Mouse (Mus musculus) neural tube, embryonic 15.5 days (tissue): ENCODE results near the gene Gja3. TPM values are rescaled to one million over a fixed set of nuclear protein-coding genes. Genes with fewer than 3 reads are reported as not detected.

Experiments used
- ATAC-seq: fragments of 200-750 bp; cut with Nextera tagmentation; 2 replicates; pipeline ENCODE4 v1.8.0; 2017; ENCODE audit warnings: mild to moderate bottlenecking, moderate TSS enrichment, moderate library complexity; ENCODE audit not compliant: low FRiP score
- H3K27ac ChIP-seq: fragments of 300-500 bp; sonication (generic); replicated peaks from 2 replicates; pipeline ENCODE4 v1.5.1; 2015; ENCODE audit warnings: mild to moderate bottlenecking, inconsistent platforms
- H3K27me3 ChIP-seq: fragments of 300-500 bp; sonication (generic); replicated peaks from 2 replicates; pipeline ENCODE4 v1.6.1; 2015; ENCODE audit warnings: inconsistent platforms
- H3K36me3 ChIP-seq: fragments of 300-500 bp; sonication (generic); 2 replicates; pipeline ENCODE4 v1.6.1; 2015; ENCODE audit warnings: inconsistent platforms
- H3K4me1 ChIP-seq: fragments of 300-500 bp; sonication (generic); 2 replicates; pipeline ENCODE4 v1.6.1; 2015; ENCODE audit warnings: inconsistent platforms
- H3K4me2 ChIP-seq: fragments of 300-500 bp; sonication (generic); 2 replicates; pipeline ENCODE4 v1.6.1; 2015; ENCODE audit warnings: inconsistent platforms, mild to moderate bottlenecking, moderate library complexity
- H3K4me3 ChIP-seq: fragments of 300-500 bp; sonication (generic); replicated peaks from 2 replicates; pipeline ENCODE4 v1.5.1; 2015; ENCODE audit warnings: mild to moderate bottlenecking, inconsistent platforms
- H3K9ac ChIP-seq: fragments of 300-500 bp; sonication (generic); replicated peaks from 2 replicates; pipeline ENCODE4 v1.6.1; 2015; ENCODE audit warnings: mild to moderate bottlenecking, inconsistent platforms
- H3K9me3 ChIP-seq: fragments of 300-500 bp; sonication (generic); replicated peaks from 2 replicates; pipeline ENCODE4 v1.6.1; 2016; ENCODE audit warnings: inconsistent platforms
- WGBS: fragments of 180-500 bp; shearing (Covaris S2); methylation state at CpG from one replicate; pipeline ENCODE4 v1.1.7; 2015; ENCODE audit warnings: mixed read lengths; 5-methylcytosine and 5-hydroxymethylcytosine counted together
- polyA plus RNA-seq: library from polyadenylated mRNA; unstranded; fragments of >200 nt; fragmentation: Nextera tagmentation; extraction: Ambion mirVana; gene quantifications from 2 replicates; pipeline ENCODE4 v1.2.1, GENCODE M21; 2015

Gene Gja3
- 1.3 and 2.2 TPM in 2 replicates for polyA plus RNA-seq

DNA sequence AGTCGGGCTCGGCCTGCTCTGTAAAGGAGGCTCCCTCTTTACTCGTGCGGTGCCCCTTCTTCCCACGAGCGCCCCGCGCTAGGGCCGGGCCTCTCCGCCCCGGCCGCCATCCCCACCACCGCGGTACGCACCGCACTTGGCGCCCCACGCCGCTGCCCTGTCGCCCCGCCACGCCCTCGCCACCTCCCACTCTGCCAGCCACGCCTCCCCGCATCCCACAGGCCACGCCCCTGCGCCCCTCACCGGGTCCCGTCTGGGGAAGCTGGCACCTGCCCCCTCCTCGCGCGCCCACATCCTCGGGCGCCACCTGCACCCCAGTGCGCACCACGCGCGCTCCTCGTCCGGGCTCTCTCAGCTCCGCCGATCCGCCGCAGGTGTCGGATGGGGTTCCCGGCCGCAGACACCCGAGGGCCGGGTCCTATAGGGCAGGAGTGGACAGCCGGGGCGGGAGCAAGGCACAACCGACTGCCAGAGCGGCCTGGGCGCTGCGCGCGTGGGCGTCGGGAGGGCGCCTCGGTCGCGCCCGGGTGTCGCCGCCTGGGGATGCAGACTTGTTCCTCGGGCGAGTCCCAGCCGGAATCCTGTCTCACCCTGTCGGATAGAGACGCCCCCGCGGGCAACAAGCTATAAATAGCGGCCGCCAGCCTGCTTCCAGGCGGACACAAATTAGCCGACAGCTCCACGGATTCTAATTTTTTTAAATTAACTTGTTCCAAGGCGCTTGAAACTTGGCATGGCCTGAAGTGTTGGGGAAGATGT is at the start of gene Gja3:
TSS of gene Gja3 (minus strand) at position 538 of the 759 bp plus-strand sequence.
- Histone ChIP-seq H3K4me1 (peaks cover 14% of the 10 kb centered on the region), H3K4me3 (peak within 1 kb of the TSS; percentile 50), H3K27ac (no peak within 1 kb of the TSS), H3K9me3 (no peaks in the 10 kb centered on the region), H3K27me3 (peaks cover 46% of the 10 kb centered on the region), H3K36me3 (no peaks in the 10 kb centered on the region), H3K4me2 (peak within 1 kb of the TSS; percentile 97), H3K9ac (no peak within 1 kb of the TSS; the same call in 1 of the 2 replicates)
- peak; percentile 47; the same call in 1 of the 2 replicates for ATAC-seq
- WGBS, result under 1% methylated on average over 75 of the region's 79 CpGs

DNA sequence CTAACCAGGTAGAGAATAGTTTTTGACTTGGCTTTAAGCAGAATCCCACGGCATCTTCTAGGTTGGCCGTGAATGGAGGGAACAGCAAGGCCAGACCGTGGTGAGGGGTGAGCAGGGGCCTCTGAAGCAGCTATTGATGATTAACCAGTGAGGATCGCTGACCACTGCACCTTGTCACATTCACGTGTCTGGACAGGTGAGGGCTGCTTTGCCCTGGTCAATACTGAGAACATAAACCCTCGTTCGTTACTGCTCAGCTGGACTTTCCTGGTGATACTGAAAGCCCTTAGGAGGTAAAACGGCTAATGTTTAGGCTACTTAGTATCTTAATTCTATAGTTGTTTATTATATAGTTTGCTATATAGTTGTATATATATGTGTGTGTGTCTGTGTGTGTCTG is 49.2 kb upstream of the Gja3 start:
- no peak overlapping the region for H3K4me2 ChIP-seq
- no peak overlapping the region for H3K4me3 ChIP-seq
- no peak overlapping the region for H3K9ac ChIP-seq
- H3K27ac ChIP-seq, result no peak overlapping the region
- no peaks in the 10 kb centered on the region for H3K36me3 ChIP-seq
- no peak for ATAC-seq
- WGBS, result 84% methylated on average over 8 of the region's 8 CpGs
- H3K4me1 ChIP-seq, result peaks cover 20% of the 10 kb centered on the region
- H3K27me3 ChIP-seq, result peaks cover 66% of the 10 kb centered on the region
- H3K9me3 ChIP-seq, result no peaks in the 10 kb centered on the region

DNA sequence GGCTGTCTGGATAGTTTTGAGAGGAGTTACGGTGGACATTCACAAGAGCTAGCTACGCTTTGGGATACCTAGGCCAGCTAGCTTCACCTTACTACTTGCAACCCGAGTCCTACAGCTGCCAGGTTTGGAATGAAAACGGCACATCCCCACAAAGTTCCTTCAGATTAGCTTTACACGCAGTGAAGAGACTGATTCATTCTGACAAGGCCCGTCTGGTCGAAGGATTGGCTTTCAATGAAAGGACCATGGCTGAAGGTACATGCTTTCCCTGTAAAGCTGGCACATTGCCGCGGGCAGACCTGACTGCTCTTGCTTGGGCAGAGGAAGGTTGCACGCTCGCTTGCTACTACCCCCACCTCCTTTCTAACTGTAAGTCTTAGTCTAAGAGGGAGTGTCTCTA is 47.8 kb upstream of the Gja3 start:
- Histone ChIP-seq H3K36me3 (no peaks in the 10 kb centered on the region), H3K4me3 (no peak overlapping the region), H3K27me3 (peaks cover 69% of the 10 kb centered on the region), H3K27ac (no peak overlapping the region), H3K9ac (no peak overlapping the region), H3K4me2 (peak overlapping the region; percentile 99; the same call in 1 of the 2 replicates), H3K9me3 (no peaks in the 10 kb centered on the region), H3K4me1 (peaks cover 20% of the 10 kb centered on the region)
- no peak for ATAC-seq
- WGBS, result 51% methylated on average over 11 of the region's 11 CpGs

DNA sequence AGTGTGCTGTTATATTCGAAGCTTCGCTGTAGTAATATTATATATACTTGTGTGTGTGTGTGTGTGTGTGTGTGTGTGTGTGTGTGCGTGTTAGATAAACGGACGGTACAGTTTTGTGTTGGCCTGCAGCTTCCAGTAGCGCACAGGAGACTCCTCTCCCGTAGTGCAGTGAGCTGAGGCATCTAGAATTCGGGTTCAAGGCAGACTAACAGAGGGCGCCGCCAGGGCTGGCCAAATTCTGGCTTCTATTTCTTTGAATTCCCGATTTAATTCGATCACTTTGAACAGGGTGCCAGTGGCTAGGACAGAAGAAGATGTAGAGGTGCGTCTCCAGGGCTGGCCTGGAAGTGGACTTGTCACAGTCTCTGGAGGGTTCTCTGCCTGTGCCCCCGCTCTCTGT is 47.2 kb upstream of the Gja3 start:
- no peak overlapping the region for H3K27ac ChIP-seq
- peaks cover 20% of the 10 kb centered on the region for H3K4me1 ChIP-seq
- no peaks in the 10 kb centered on the region for H3K36me3 ChIP-seq
- H3K9me3 ChIP-seq, result no peaks in the 10 kb centered on the region
- WGBS, result 14% methylated on average over 14 of the region's 14 CpGs
- peak overlapping the region; percentile 99 for H3K4me2 ChIP-seq
- ATAC-seq, result no peak
- H3K27me3 ChIP-seq, result peaks cover 67% of the 10 kb centered on the region
- H3K9ac ChIP-seq, result no peak overlapping the region
- H3K4me3 ChIP-seq, result peak overlapping the region; percentile 56

DNA sequence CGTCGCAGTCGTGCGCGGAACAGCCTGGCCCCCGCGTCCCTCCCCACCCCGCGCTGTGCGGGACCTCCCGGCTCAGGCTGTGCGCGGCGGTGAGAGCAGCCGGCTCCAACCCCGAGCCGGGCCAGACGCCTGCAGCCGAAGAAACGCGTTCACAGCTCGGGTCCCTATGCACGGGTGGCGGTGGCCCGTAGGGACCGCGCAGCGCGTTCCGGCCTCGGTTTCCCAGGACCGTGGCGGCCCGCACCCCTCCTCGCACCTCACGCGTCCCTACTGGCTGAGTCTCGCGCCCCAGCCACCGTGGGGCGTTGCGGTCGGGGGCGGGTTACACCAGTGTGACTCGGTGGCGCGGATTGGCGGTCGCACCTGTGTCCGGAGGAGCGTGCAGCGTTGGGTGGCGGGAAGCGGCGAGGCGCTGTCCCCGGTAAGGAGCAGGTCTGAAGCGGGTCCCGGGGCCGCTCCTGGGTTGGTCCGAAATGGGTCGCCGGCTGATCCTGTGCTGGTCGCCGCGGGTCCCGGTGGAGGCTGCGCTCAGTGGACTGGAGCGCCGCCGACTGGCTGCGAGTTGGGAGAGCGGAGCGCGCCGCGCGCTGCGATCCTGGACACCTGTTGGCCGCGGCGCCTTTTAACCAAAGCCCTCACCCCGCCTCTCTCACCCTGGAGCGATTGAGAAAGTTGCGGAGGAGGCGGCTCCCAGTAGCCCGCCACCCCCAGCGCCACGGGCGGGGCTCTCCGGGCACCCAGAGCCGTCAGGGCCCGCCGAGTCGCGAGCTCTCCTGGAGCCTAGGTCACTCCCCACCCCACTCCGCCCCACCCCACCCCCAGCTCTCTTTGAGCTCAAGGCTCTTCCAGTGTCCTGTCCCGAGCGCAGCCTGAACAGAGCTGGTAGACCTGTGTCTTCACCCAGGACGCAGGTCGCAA is 46.5 kb upstream of the Gja3 start, which contains the start of gene Gjb2:
TSS of gene Gjb2 (minus strand) at position 597 of the 918 bp plus-strand sequence.
- Histone ChIP-seq H3K4me3 (peak within 1 kb of the TSS; percentile 56), H3K9me3 (no peaks in the 10 kb centered on the region), H3K9ac (peak within 1 kb of the TSS; percentile 42), H3K36me3 (no peaks in the 10 kb centered on the region), H3K4me1 (peaks cover 20% of the 10 kb centered on the region), H3K4me2 (peak within 1 kb of the TSS; percentile 99), H3K27ac (no peak within 1 kb of the TSS), H3K27me3 (peaks cover 67% of the 10 kb centered on the region)
- WGBS, result under 1% methylated on average over 97 of the region's 101 CpGs
- ATAC-seq, result peak; percentile 72

DNA sequence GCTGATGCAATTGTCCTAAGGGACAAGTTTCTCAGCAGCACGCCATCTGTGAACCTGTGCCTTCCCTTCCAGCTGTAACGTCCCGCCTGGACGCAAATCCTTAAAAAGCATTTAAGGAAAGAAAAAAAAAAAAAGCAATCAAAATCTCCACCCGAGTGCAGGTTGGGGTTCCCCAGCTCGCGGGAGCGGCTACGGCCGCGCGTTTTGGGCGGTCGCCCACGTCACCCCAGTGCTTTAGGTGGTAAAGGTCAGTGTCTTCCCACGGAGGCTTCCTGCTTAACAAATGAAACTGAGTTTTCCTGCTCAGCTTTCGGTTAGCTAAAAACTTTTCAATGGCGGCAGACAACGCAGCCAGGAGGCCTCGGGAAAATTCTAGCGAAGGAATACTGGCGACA is 45.8 kb upstream of the Gja3 start:
- peak overlapping the region; percentile 56 for H3K4me3 ChIP-seq
- H3K27ac ChIP-seq, result no peak overlapping the region
- H3K9me3 ChIP-seq, result no peaks in the 10 kb centered on the region
- peaks cover 20% of the 10 kb centered on the region for H3K4me1 ChIP-seq
- WGBS, result 2% methylated on average over 22 of the region's 22 CpGs
- H3K27me3 ChIP-seq, result peaks cover 67% of the 10 kb centered on the region
- peak overlapping the region; percentile 99 for H3K4me2 ChIP-seq
- peak; percentile 32; the same call in 1 of the 2 replicates for ATAC-seq
- H3K36me3 ChIP-seq, result no peaks in the 10 kb centered on the region
- H3K9ac ChIP-seq, result peak overlapping the region; percentile 42

DNA sequence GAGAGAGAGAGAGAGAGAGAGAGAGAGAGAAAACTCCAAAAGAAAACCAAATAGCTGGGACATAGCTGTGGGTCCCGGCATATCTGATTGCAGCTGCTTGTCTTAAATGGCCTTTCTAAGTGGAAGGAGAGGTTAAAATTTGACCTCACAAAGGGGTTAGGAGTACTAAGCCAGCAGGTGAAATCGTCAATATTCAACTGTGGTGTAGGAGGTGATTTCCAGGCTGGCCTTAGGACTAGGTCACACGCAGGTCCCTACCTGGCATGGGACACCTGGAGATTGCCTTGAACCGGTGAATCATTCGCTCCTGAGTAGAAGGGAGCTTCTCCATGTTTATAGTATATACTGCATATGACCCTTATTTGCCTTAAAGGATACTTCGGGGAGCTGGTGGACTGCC is 45.2 kb upstream of the Gja3 start:
- no peak overlapping the region for H3K9ac ChIP-seq
- H3K36me3 ChIP-seq, result no peaks in the 10 kb centered on the region
- H3K4me2 ChIP-seq, result peak overlapping the region; percentile 99
- H3K9me3 ChIP-seq, result no peaks in the 10 kb centered on the region
- WGBS, result 59% methylated on average over 6 of the region's 6 CpGs
- peak overlapping the region; percentile 56 for H3K4me3 ChIP-seq
- H3K27ac ChIP-seq, result no peak overlapping the region
- no peak for ATAC-seq
- peaks cover 20% of the 10 kb centered on the region for H3K4me1 ChIP-seq
- H3K27me3 ChIP-seq, result peaks cover 64% of the 10 kb centered on the region

DNA sequence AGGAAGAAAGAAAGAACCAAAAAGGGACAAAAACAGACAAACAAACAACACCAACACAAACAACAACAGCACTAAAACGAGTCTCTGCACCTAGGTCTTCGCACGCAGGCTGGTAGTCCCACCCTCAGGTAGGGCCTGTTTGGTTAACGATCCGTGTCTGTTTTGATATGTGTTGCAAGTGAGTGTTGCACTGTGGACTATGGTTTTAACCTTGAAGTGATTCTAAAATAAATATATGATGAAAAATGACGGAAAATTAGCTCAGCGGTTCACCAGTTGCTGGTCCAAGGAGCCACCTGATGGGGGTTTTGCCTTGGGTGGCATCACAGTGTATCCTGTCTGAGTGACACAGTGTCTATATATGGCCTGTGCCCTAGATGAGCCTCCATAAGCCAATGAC is 43.7 kb upstream of the Gja3 start:
- H3K36me3 ChIP-seq, result no peaks in the 10 kb centered on the region
- ATAC-seq, result no peak
- no peaks in the 10 kb centered on the region for H3K9me3 ChIP-seq
- no peak overlapping the region for H3K27ac ChIP-seq
- 89% methylated on average over 7 of the region's 7 CpGs for WGBS
- H3K4me3 ChIP-seq, result no peak overlapping the region
- peaks cover 49% of the 10 kb centered on the region for H3K27me3 ChIP-seq
- H3K4me2 ChIP-seq, result no peak overlapping the region
- no peak overlapping the region for H3K9ac ChIP-seq
- peaks cover 20% of the 10 kb centered on the region for H3K4me1 ChIP-seq

DNA sequence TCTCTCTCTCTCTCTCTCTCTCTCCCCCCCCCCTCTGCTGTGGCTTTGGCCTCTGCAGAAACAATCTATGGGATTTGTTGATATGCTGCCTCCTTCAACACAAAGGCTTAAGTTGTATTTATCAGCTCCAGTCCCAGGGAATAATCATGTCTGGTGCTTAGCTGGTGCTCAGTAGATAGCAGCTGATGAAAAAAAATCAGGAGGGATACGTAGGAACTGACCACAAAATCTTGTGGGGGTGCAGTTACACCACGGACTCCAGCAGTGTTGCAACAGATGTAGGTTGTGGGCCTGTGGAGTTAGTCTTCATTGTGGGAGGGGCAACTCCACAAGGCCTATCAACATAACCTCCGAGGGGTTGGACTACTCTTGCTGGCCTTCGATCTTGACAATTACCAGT is 38.0 kb upstream of the Gja3 start:
- ATAC-seq, result no peak
- 79% methylated on average over 4 of the region's 4 CpGs for WGBS
- Histone ChIP-seq H3K9ac (no peak overlapping the region), H3K27ac (no peak overlapping the region), H3K9me3 (no peaks in the 10 kb centered on the region), H3K36me3 (no peaks in the 10 kb centered on the region), H3K4me3 (no peak overlapping the region), H3K27me3 (no peaks in the 10 kb centered on the region), H3K4me2 (no peak overlapping the region), H3K4me1 (no peaks in the 10 kb centered on the region)

DNA sequence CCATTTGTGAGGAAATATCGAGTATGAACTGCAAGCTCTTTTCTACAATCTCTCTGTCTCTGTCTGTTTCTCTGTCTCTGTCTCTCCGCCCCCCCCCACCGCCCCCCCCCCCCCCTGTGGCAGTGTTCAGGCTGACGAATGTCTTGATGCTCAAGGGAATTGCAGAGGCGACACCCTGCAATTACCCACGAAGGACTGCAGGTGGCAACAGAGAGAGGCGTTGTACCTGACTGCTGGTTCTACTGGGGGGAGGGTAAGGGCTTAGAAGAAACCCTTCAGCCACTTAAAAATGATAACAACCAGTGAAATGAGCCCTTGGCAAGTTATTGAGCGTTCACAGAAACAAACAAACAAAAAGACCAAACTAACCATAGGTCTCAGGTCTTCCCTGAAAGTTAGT is 35.1 kb upstream of the Gja3 start:
- Histone ChIP-seq H3K9ac (no peak overlapping the region), H3K9me3 (no peaks in the 10 kb centered on the region), H3K36me3 (no peaks in the 10 kb centered on the region), H3K4me3 (no peak overlapping the region), H3K27me3 (no peaks in the 10 kb centered on the region), H3K27ac (no peak overlapping the region), H3K4me2 (no peak overlapping the region), H3K4me1 (no peaks in the 10 kb centered on the region)
- 7% methylated on average over 6 of the region's 8 CpGs for WGBS
- ATAC-seq, result no peak

DNA sequence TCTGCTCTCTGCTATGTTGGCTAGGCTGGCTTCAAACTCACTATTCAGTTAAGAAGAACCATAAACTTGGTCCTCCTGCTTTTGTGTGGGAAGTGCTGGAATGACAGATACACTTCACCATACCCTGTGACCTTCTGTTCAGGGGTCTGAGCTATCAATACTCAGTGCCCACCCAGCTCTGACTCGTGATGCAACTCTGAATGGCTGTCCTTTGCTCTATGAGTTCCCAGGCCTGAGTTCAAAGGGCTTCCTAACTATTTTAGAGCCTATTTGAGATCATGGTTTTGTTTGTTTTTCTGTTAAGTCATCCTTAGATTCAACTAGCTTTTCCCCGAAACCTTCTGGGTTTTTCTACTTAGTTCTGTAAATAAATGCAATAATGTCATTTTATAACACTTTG is 32.1 kb upstream of the Gja3 start:
- Histone ChIP-seq H3K9me3 (no peaks in the 10 kb centered on the region), H3K27me3 (no peaks in the 10 kb centered on the region), H3K4me2 (no peak overlapping the region), H3K4me1 (no peaks in the 10 kb centered on the region), H3K9ac (no peak overlapping the region), H3K4me3 (no peak overlapping the region), H3K36me3 (no peaks in the 10 kb centered on the region), H3K27ac (no peak overlapping the region)
- 52% methylated on average over 2 of the region's 2 CpGs for WGBS
- no peak for ATAC-seq
